Mouse (Mus musculus) 416B (cell line): ENCODE data around the gene Igfbp5.

Source experiments
- DNase-seq: peaks from one replicate; pipeline ENCODE4 v3.0.0; 2011; ENCODE audit warnings: low read depth

The Igfbp5 gene

DNA sequence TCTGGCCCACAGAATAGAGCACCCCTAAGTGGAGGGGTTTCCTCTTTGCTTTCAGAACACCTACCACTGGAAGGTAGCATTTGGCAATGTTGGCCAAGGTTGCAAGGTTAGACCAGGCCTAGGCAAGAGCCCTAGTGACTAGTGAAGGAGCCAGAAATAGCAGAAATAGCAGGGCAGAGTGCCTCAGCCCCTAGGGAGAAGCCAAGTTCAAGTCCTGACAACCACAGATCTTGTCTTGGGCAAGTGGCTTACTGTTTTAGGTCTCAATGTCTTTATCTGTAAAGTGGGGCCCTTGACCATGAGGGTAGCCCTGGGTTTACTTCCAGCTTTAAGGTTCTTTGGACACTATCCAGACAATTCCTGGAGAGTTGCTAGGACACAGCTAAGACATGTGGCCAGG is 5.4 kb downstream of the Igfbp5 start:
- DNase-seq = no peak

DNA sequence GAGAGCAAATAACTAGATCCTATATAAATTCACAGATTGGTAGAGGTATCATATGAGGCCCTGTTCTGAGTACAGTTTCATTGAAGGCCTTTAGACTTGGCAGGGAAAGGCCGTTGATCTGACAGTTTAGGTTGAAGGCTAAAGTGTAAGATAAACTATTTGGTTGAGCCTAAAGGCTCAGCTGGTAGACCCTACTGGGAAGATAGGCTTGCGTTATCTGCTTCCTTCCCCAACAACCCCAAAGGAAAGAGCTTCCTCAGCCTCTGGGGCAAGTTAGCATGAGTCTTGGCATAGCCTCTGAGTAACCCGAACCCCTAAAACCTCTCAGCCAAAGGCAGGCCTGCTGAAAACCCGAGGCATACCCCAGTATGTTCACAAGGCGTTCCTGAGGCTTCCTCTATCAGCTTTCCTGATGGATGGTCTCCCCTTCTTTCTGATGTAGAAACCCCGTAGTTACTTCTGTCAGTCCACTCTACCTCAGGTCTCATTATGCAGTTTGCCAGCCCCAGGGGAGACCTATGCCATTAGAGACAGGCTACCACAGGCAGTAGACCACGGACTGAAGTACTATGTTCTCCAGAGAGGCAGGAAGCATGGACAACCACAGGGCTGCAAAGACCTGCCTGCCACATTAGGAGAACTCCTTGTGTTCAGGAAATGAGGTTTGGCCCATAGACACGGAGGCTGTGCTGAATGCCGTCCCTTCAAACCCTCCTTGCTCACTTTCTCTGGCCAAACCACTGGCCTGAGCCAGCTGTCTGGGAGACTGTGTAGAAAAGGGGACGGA is 6.1 kb downstream of the Igfbp5 start:
- DNase-seq = peak; percentile 67

DNA sequence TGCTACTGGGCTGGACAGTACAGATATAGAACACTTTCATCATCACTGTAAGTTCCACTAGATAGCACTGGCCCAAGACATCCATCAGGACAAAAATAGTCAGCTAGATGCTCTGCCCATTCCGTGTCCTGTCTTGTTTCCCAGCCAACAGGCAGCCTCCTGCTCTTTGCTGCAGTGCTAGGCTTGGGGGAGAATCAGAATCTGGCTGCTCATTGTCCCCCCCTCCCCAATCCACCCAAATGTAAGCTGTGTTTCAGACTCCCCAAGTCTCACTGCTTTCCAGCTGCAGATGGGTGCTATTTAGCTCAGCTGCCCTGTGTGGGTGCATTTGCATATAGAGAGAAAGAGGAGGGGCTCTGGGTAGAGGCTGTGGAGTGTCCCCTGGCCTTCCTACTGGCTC is 7.3 kb downstream of the Igfbp5 start:
- DNase-seq = no peak

DNA sequence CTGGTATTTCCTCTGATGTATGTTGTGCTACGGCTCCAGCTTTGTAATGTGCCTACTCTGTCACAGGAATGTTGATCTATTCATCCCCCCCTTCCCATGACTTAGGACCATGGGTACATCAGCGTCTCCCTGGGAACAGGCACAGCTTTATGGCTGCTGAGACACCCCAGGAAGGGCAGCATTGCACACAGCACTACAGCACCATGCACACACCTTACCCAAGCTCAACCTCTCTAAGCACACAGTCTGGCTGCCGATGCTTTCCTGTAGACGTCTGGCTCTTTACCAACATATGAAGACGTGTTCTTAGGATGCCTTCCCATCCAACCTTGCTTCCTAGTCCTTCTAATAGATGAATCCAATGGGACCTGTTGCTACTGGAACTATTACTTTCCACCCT is 8.3 kb downstream of the Igfbp5 start:
- DNase-seq = no peak

GRCm38 (mm10) chr1:72865900-72866299 is 8.8 kb downstream of the Igfbp5 start:
- peak; percentile 56 for DNase-seq

DNA sequence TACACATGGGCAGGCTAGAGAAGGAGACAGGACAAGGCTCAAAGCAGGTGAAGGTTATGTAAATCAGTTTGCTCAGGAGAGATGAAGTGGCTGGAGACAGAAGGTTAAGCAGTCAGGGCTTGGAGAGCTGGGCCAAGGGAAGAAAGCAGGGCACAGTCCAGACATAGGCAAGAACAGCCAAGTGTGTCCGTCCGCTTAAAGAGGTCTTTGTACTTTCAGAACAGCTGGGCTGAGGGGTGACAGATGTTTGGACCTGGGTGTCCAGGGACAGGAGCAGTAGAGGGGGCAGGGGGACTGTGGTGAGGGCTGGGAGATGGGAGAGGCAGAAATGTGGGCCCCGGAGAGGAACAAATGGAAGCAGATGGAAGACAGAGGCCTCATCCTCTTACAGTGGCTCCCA is 10.4 kb downstream of the Igfbp5 start:
- no peak for DNase-seq

DNA sequence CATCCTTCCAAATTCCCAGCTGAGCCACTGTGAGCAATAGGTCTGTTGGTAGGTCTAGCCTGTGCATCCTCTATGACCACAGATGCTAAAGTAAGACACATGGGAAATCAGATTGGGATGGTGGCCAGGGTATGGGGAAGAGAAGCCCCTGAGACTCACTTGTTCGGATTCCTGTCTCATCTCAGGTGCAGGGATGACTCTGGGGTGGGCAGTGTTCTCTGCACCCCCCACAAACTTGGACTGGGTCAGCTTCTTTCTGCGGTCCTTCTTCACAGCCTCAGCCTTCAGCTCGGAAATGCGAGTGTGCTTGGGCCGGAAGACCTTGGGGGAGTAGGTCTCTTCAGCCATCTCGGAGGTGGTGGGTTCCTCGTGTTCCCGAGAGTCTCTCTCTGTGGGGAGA is 11.0 kb downstream of the Igfbp5 start:
- no peak for DNase-seq

GRCm38 (mm10) chr1:72862248-72862647 is 12.4 kb downstream of the Igfbp5 start:
- DNase-seq = no peak

- no peak for DNase-seq
These were observed 13.0 kb downstream of the Igfbp5 start for GRCm38 (mm10) chr1:72861702-72862101.

- no peak for DNase-seq
These were observed 14.2 kb downstream of the Igfbp5 start for GRCm38 (mm10) chr1:72860502-72860901.

DNA sequence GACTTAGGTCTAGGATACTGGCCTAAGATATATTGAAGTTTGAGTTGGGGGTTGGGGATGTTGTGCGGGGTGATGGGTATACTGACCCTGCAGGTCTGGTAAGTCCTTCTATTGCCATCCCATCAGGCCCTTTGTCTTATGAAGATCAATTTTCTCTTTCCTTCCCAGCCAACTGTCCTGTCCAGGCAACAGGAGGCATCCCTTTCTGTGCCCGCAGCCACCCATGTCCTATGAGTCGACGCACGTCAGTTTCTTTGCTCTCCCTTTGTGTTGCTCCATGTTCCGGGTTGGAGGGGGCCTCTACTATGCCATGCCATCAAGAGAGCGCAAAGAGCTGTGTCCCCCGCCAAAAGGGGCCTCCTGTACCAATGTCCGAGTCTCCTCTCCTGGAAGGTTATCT is 14.7 kb downstream of the Igfbp5 start:
- DNase-seq = no peak

GRCm38 (mm10) chr1:72858874-72859273 is 15.8 kb downstream of the Igfbp5 start:
- DNase-seq = no peak

DNA sequence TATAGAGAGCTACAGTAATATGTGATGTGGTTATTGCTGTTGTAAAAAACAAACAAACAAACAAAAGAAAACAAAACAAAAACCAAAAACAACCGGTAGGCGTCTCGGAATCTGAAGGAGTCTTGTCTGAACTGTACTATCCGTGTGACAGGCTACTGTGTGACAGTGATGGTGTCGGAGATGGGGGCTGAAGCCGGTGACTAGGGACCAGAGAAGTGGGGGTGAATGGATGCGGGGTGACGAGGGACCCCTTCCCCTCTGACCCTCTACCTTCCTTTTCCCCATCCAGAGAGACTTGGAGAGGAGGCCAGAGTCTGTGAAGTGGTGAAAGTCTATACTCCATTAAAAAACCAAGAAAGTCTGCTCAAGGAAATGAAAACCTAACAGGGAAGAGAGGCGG is 16.4 kb downstream of the Igfbp5 start:
- DNase-seq = no peak

DNA sequence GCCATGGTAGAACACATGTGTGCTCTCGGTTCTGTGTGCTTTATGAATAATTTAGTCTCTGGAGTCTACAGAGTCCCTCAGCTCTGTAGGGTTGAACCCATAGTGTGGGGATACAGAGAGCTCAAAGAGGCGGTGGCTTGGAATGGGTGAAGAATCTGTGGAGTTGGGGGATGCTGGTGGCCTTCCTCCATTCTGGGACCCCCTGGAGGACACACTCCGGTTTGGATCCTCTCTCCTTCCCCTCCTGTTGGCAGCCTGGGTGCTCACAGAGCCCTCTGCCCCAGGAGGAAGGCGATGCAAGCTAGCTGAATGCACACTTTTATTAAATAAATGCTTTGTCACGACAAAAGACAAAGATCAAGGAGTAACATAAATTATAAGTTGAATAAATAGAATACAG is 17.1 kb downstream of the Igfbp5 start:
- DNase-seq = no peak

DNA sequence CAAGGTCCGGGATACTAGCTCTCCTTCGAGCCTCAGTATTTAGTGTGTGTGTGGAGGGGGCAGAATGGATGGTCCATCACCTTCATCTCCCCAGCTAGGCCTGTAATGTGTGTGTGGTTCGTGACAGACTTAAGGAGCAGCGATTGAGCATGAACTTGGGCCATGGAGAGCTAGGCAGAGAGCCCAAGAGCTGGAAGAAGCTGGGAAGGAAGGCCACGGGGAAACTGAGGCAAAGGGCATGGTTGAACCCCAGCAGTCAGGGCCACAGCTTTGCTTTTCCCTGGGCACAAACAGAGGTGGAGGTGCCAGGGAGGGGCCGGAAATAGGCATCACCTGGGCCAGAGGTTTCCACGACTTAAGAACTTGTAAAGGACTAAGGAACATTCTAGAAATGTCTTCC is 17.5 kb downstream of the Igfbp5 start:
- DNase-seq = no peak

DNA sequence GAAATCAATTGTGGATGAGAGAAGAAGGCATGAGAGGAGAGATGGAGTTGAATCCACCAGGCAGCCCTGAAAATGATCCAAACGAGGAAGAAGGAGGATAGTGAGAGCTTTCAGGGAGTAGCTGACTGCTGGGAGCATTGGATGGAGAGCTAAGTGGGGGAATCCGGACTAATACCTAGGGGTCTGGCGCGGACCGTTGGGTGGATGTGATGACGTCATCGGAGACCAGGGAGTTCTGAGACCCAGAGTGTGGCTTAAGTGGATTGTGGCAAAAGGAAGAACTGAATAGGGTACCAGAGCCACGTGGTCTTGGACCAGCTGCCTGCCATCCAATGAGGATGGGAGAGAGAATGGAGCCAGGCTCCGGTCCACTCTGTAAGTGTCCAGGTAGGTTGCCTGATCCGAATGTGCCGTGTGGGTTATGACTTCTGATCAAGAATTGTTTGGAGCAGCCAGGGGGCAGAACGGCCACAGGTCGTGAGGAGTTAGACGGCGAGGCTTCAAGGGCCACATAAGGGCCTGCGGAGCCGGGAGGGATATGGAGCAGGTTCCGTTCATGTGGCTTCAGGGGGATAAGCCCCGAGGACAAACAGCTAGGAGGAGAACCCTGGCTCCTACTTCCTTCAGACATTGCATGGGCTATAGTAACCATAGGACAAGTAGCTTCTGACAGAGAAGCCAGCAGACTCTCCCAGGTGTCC is 18.3 kb downstream of the Igfbp5 start:
- DNase-seq = no peak

DNA sequence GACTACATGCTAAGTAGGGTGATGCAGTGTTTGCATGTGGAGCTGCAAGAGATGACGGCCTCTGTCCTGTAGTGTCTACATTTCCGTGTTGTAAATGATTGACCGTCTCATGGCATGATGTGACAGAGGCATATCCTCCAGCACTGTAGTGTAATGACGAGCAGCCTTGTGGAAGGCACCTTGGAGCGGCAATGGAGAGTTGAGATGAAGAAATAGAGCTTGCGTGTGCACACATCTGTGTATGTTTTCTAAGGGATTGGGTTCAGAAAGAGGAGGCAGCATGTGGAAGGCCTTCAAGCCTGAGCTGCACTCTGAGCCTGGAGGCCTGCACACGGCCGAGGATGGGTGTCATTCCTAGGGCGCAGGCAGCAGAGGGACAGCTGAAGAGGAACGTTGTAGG is 19.0 kb downstream of the Igfbp5 start:
- no peak for DNase-seq

DNA sequence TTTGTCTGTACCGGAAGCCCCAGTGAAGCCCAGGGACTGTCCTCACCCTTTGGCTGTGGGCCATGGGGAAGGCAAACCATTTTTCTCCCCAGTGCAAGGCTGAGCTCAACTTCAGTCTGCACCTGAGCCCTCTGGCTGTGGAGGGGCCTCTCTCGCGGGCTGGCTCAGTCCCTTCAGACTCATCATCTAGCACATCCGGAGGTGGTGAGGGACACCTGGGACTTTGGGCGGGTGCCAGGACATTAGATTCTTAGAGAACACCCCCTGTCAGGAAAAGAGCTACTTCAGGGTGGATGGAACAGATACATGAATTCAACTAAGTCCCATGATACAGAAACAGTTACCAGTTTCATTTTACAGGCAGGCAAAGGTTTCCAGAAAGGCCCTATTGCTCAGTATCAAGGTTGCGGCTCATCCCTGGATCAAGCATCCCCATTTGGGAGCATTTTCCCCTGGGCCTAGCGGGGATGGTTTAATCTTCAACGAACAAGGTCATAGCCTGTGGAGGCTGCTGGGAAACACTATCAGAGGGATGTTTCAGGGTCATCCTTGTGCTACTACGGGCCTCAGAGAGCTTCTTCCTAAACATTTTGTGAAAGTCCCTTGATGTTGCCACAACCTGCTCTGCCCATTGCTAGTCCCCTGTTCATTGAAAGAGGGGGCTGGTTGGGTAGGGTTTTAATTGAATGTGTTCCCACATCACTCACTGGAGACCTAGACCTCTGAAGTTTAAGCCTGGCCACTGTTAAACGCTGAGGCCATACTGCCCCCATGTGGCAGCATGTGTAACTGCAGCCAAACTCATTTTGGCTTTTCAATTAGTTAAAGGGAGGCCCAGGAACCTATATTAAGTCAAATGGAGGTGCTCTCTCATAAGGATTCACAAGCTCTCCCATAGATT is 20.1 kb downstream of the Igfbp5 start:
- peak; percentile 51 for DNase-seq

DNA sequence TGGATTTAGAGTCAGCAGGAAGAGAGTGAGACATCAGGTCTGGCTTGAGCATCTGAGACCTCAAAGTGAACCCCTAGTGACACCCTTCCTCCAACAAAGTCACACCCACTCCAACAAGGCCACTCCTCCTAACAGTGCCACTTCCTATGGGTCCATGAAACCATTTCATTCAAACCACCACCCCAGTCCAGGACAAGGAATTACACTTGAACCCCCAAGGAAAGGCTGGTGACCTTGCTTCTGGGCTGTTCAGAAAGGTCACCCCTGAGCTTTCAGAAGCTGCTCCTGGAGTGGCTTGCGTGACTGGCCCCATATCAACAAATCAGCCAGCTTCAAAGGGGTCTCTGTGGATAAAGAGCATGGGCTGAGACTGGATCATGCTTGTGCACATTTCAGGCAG is 20.9 kb downstream of the Igfbp5 start:
- DNase-seq = no peak

DNA sequence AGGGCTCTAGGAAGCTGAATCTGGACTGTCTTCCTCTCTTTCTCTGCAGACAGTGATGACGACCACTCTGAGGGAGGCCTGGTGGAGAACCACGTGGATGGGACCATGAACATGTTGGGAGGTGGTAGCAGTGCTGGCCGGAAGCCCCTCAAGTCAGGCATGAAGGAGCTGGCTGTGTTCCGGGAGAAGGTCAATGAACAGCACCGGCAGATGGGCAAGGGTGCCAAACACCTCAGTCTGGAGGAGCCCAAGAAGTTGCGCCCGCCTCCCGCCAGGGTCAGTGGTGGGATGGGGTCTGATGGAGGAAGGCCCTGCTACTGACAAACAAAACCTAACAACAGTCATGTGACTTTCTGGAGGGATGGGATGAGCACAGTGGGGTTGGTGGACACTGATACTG is 25.6 kb downstream of the Igfbp5 start:
- no peak for DNase-seq

DNA sequence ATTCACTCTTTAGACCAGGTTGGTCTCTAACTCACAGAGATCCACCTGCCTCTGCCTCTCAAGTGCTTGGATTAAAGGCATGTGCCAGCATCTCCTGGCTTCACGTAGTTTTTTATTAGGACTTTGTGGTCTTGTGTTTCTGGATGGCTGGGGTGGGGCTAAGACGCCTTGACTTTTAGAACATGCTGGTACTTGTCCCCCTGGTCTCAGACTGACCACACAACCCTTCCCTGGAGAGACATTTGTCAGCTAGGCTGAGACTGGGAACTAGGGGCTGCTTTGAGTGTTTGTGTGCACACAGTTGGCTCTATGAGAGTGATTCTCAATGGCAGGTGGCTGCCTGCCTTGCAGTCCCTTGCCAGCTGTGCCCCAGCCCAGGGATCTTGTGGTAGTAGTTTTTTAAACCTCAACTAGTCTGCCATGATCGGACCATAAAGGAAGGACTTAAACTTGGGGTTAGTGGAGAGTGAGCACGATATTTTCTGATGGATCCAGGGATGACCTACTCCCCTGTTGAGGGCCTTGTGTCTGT is 26.8 kb downstream of the Igfbp5 start:
- no peak for DNase-seq

DNA sequence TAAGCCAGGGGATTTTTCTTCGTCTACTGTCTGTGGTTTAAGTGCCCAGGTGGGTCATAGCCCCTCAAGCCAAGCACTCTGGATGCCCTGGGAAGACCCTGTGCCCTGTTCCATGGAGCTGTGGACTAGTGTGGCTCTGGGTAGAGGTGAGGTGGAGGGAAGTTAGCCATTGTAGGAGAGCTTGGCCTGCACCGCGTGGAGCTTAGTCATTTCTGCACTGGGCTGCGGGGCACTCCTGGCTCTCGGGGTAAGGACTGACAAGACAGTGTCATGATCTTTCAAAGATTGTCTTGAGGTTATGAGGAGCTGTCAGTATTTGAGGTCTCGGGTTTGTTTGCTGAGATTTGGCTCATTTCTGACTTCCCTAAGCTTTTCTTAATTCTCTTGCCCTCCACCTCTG is 30.0 kb downstream of the Igfbp5 start:
- DNase-seq = no peak
